Comparison of ENCODE assay signal across 8 mouse cellular contexts in the genomic region with DNA sequence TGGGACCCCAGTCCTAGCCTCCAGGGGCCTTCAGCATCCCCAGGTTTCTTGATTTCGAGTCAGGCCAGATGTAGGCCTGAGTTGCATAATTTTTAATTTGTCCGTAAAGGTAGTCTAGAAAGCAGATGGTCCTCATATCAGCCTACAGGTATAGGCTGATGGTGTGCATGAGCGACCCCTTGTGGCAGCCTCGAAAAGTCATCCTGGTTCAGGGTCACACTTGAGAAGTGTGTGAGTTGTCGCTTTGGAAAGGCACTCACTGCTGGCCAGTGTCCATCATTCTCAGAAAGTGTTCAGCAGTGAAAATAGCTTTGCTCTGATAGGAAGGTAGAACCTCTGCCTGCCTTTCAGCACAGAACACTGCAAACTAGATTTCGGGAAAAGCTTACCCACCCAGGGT. TPM values are rescaled to one million over a fixed set of nuclear protein-coding genes. Genes with fewer than 3 reads are reported as not detected.
DNase-seq lines count a peak whose midpoint lies in the region; ATAC-seq and TF ChIP-seq lines count a peak whose summit lies in the region.

No protein-coding gene starts in this region.

- no peak overlapping the region for H3K9ac ChIP-seq in ES-E14 (ENCODE audit: insufficient read depth, low read depth, low read length, poor library complexity, severe bottlenecking)
- no peak overlapping the region for H3K9ac ChIP-seq in midbrain, embryonic 13.5 days (replicated peaks)

- DNase-seq in kidney, adult 2 months, result peak; percentile 38
- DNase-seq in kidney, adult 11 months, result no peak
- peak; percentile 38 for DNase-seq in ES-E14 (ENCODE audit: low read depth, low spot score)
- peak; percentile 54 for DNase-seq in gastrocnemius, postnatal 10 days
- peak; percentile 68 for DNase-seq in limb, embryonic 10.5 days (ENCODE audit: low spot score)
- peak; percentile 77 for DNase-seq in retina, embryonic 14.5 days (ENCODE audit: low spot score)

- no peaks in the 10 kb centered on the region for H3K4me1 ChIP-seq in kidney, adult 2 months (ENCODE audit: control insufficient read depth, insufficient read depth, low read length)
- peaks cover 0 to 2% of the 10 kb centered on the region in 2 experiments; a peak in 1 of 4 replicates for H3K4me1 ChIP-seq in ES-E14 (ENCODE audit: control insufficient read depth in 2 of 2, insufficient read depth in 2 of 2, low read length in 2 of 2, poor library complexity in 1 of 2)
- H3K4me1 ChIP-seq in bone marrow, adult 2 months (ENCODE audit: control insufficient read depth, insufficient read depth, low read length), result no peaks in the 10 kb centered on the region
- H3K4me1 ChIP-seq in limb, embryonic 10.5 days, result peaks cover 29% of the 10 kb centered on the region
- peaks cover 30% of the 10 kb centered on the region for H3K4me1 ChIP-seq in midbrain, embryonic 13.5 days (replicated peaks)

- in situ Hi-C loops in ES-E14 (cut with MboI; ENCODE audit: low sequenced_read_pairs in 2 of 2, unreplicated experiment in 2 of 2), result loop anchor here in 1 of 2 experiments (25.0 kb wide), 1 partner anchor 164 kb away; no protein-coding TSS in a partner anchor

- no peak for TF ChIP-seq POLR2A in kidney, adult 2 months (IDR thresholded peaks at IDR 0.05; ENCODE audit: low read depth, low read length)
- no peak for TF ChIP-seq POLR2A in bone marrow, adult 2 months (IDR thresholded peaks at IDR 0.05; ENCODE audit: borderline replicate concordance, control insufficient read depth, low read depth, low read length)

- peak; percentile 78 for TF ChIP-seq CTCF in kidney, adult 2 months (conservative IDR thresholded peaks at IDR 0.05; ENCODE audit: insufficient read depth, insufficient read length, low read depth, low read length)
- peak; percentile 84 for TF ChIP-seq CTCF in bone marrow, adult 2 months (IDR thresholded peaks at IDR 0.05; ENCODE audit: control insufficient read depth, insufficient read depth, low read length)

- ATAC-seq in midbrain, embryonic 13.5 days, result no peak

- H3K4me2 ChIP-seq in midbrain, embryonic 13.5 days (replicated peaks), result no peak overlapping the region

- H3K27ac ChIP-seq in kidney, adult 2 months (ENCODE audit: insufficient read depth, low read depth, low read length), result no peak overlapping the region
- no peak overlapping the region for H3K27ac ChIP-seq in ES-E14 (ENCODE audit: insufficient read depth, low read depth, low read length, poor library complexity, severe bottlenecking)
- no peak overlapping the region for H3K27ac ChIP-seq in bone marrow, adult 2 months (ENCODE audit: control insufficient read depth, insufficient read depth, low read depth, low read length, poor library complexity)
- no peak overlapping the region for H3K27ac ChIP-seq in limb, embryonic 10.5 days
- no peak overlapping the region for H3K27ac ChIP-seq in midbrain, embryonic 13.5 days

- H3K4me3 ChIP-seq in kidney, adult 2 months (ENCODE audit: insufficient read depth, low read depth, low read length), result no peak overlapping the region
- H3K4me3 ChIP-seq in ES-E14 (ENCODE audit: insufficient read depth in 1 of 2, low read depth in 1 of 2, low read length in 2 of 2, poor library complexity in 1 of 2, severe bottlenecking in 1 of 2), result no peak overlapping the region
- H3K4me3 ChIP-seq in bone marrow, adult 2 months (replicated peaks; ENCODE audit: control insufficient read depth, low read depth, low read length), result no peak overlapping the region
- no peak overlapping the region for H3K4me3 ChIP-seq in limb, embryonic 10.5 days
- H3K4me3 ChIP-seq in midbrain, embryonic 13.5 days (replicated peaks), result no peak overlapping the region

- H3K27me3 ChIP-seq in kidney, adult 2 months (replicated peaks; ENCODE audit: control insufficient read depth, insufficient read depth, low read length), result no peaks in the 10 kb centered on the region
- no peaks in the 10 kb centered on the region for H3K27me3 ChIP-seq in limb, embryonic 10.5 days (ENCODE audit: low read depth, poor library complexity, severe bottlenecking)
- no peaks in the 10 kb centered on the region for H3K27me3 ChIP-seq in midbrain, embryonic 13.5 days

- WGBS in kidney, adult 2 months, result 46% methylated on average over 6 of the region's 6 CpGs
- WGBS in bone marrow, adult 2 months, result 38% methylated on average over 6 of the region's 6 CpGs
- 47% methylated on average over 6 of the region's 6 CpGs for WGBS in limb, embryonic 10.5 days
- 42% methylated on average over 6 of the region's 6 CpGs for WGBS in midbrain, embryonic 13.5 days

- no peaks in the 10 kb centered on the region for H3K36me3 ChIP-seq in kidney, adult 2 months (ENCODE audit: control insufficient read depth, insufficient read depth, low read length)
- H3K36me3 ChIP-seq in ES-E14 (ENCODE audit: control insufficient read depth, insufficient read depth, low read length, poor library complexity, severe bottlenecking), result no peaks in the 10 kb centered on the region
- no peaks in the 10 kb centered on the region for H3K36me3 ChIP-seq in limb, embryonic 10.5 days
- no peaks in the 10 kb centered on the region for H3K36me3 ChIP-seq in midbrain, embryonic 13.5 days

- no peaks in the 10 kb centered on the region for H3K9me3 ChIP-seq in ES-E14 (ENCODE audit: control insufficient read depth, insufficient read depth, low read depth, low read length)
- H3K9me3 ChIP-seq in limb, embryonic 10.5 days (replicated peaks), result no peaks in the 10 kb centered on the region
- H3K9me3 ChIP-seq in midbrain, embryonic 13.5 days, result no peaks in the 10 kb centered on the region

TF ChIP-seq in ES-E14, 5 proteins besides CTCF, POLR2A, EP300 and RAD21:
- no peak for TF ChIP-seq ZNF384 (IDR thresholded peaks at IDR 0.05; ENCODE audit: low read depth, low read length)
- no peak for TF ChIP-seq HCFC1 (IDR thresholded peaks at IDR 0.05; ENCODE audit: borderline replicate concordance, insufficient read depth, low read length)
- peak; percentile 49; the same call in 1 of the 2 replicates for TF ChIP-seq ZC3H11A (IDR thresholded peaks at IDR 0.05; ENCODE audit: borderline replicate concordance, low read depth, low read length)
- TF ChIP-seq CHD2 (IDR thresholded peaks at IDR 0.05; ENCODE audit: low read depth, low read length), result no peak
- no peak for TF ChIP-seq MAFK (IDR thresholded peaks at IDR 0.05; ENCODE audit: insufficient read depth, low read depth, low read length)
TF ChIP-seq in ES-E14: peak in this region for 1.

RNA-seq across cellular contexts. Expression of gene Cebpg, which starts 55.5 kb away (rescaled TPM):
- 8.3 and 10.0 TPM in 2 replicates for polyA plus RNA-seq in kidney, adult 2 months (2012; rRNA removed)
- 12.8 and 14.0 TPM in 2 replicates for total RNA-seq in ES-E14 (2012; rRNA removed)
- 15.2 and 18.2 TPM in 2 replicates for polyA plus RNA-seq in bone marrow, adult 2 months (2011; ENCODE audit: insufficient read depth, insufficient read length, low replicate concordance, missing spikeins)
- 10 to 100 TPM; 19.7 to 25.9 TPM for total RNA-seq in gastrocnemius, postnatal 10 days (2021)
- polyA plus RNA-seq in limb, embryonic 10.5 days (2016; fragmentation: Nextera tagmentation; extraction: Ambion mirVana), result 40.3 and 44.9 TPM in 2 replicates
- 42.4 and 46.1 TPM in 2 replicates for polyA plus RNA-seq in midbrain, embryonic 13.5 days (2015; fragmentation: Nextera tagmentation; extraction: Ambion mirVana)
